Mouse (Mus musculus): ENCODE data around the gene Ccdc92.

Gene Ccdc92

DNA sequence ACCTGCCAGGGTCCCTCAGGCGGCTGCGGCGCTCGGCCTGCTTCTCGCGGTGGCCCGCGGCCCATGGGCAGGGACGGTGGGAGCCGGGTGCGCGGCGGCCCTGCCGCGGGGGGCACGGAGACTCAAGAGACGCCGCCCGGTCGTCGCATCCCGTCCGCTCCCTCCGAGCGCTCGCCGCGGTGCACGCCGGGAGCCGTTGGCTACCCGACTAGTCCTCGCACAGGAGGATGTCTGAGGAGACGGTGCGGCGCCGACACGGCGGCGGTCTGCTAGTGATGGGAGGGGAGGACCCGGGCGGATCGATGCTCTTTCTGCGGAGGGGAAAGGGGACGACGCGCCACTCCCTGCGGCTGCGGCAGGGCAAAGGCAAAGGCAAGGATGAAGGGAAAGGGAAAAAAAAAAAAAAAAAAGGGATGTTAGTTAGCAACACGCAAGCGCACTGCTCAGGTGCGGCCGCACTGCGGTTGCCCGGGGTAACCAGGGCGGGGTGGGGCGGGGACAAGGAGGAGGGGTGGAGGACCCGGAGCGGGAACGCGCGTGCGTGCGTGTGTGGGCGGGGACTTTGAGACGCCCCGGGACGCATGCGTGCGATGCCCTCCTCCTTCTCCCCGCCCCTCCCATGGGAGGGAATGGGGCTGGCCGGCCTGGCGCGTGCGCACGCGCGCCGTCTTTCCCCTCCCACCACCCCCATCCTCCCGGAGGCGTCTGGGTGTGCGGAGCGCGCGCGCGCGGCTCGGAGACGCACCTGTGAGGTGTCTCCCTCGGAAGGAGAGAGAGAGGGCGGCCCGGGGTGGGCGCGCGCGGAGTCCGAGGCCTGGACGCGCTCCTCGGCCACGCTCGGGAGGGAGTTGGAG lies at the start of gene Ccdc92, which contains the start of gene Zfp664:
Gene Ccdc92 (minus strand): TSS at position 412 of the 854 bp plus-strand sequence.
Gene Zfp664 (plus strand): TSS at position 679 of the 854 bp plus-strand sequence.
- DNase-seq, result peak; percentile 98

DNA sequence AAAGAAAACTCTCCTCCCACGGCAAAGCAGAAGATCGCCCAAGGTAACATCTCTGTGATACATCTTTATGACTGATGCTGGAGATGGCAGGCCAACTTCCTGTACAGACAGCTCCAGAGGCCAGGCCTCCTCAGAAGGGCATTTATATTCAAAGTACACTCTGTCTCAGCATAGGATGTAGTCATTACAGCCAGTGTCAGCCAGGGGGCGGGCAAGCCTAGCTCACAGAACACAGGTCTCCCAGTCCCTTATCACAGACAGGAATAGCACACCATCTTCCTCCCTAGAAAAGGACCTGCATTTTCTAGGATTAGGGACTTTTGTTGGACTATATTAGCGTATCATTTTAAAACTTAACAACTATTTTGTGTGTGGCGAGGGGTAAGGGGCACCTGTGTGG lies 46.6 kb upstream of the Ccdc92 start:
- peak; percentile 44 to 63 for DNase-seq

DNA sequence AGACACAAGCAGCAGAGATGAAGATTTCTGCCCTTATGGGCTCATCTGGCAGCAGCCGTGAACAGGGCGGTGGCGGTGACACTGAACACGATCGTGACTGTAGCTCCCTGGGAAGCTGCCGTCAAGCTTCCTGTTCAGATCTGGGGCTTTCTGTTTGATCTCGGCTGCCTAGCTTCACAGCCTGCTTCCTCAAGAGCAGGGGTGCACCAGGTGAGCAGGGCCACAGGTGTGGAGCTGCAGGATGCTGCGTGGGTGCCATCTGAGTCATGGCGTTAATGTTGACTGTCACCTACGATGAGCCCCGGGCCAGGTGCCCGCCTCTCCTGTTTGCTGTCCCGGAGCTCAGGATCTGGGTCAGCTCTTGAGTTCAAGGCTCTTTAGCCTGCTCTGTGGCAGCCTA lies 44.7 kb upstream of the Ccdc92 start:
- no peak for DNase-seq

DNA sequence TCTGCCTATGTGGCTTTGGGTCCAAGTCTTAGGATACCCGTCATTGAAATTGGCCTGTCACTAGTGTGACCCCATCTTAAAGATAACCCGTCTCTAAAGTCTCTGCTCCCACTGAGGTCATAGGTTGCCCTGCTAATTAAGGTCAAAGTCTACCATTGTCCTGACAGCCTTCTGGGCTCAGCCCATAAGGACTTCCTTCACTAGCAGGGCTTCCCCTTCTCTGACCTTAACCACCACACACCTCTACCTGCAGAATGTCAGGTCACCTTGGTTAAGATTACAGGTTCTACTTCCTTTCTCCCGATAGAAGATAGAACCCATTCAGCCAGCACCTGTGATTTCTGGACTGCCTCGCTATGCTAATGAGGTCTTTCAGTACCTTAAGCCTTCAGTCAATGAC lies 41.6 kb upstream of the Ccdc92 start:
- no peak for DNase-seq

DNA sequence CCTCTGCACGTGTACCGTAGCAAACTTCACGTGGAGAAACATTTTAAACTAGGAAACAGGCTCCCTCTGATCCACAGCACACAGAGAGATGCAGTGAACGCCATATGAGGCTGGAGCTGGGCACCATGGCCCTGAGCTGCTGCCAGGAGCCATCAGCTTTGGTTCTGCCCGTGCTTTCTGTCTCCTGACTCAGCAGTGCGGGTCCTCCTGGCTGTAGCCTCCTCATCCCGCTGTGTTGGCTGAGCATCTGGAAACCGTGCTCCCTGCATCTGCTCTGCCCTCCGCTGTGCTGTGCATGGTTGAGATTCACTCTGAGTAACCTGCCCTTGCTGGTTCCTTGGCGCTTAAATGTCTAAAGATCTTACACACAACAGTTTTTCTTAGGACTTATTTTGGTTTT lies 40.0 kb upstream of the Ccdc92 start:
- DNase-seq, result no peak

DNA sequence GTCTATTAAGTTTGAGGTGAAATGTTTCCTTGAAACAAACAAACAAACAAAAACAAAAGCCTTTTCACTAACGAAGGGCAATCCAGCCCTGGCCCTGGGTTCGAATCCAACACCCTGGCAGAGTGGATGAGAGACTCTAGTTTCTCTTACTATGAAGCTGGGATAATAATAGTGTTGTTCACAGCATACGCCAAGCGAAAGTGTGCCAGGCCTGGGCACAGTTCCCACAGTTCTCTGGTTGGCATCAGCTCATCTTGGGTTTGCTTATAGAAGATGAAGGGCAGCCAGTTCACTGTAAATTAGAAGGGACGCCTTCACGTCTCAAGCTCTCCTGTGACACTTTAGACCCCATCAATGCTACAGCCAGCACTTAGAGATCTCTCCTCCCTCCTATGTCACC lies 39.5 kb upstream of the Ccdc92 start:
- no peak for DNase-seq

DNA sequence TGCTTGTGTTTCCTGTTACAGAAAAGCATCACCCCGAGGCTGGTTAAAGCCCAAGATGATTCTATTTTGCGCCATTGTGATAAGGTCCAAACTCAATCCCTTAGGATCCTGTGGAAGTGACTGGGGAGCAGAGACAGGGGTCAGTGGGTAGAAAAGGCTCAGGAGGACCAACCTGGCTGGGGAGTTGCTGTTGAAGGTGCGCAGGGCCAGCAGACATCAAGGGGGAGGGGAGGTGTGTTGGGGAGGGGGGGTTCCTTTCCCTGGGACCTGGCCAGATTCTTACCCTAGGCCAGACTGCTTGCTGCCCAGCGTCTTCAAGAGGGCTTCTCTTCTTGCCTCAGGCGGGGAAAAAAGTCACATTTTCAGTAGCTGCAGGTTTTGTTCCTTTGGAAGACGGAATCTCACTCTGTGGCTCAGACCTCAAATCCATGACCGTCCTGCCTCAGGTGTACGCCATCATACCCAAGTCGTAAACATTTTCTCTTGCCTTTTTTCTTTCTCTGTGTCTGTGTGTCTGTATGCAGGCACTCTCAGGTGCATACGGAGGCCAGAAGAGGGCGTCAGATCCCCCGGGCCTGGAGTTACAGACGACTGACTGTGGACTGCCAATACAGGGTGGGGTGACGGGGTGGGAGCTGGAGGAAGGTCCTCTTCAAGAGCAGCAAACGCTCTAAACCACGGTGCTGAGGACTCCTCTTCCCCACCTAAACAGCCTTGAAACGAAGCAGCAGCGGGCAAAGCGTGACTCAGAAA lies 38.7 kb upstream of the Ccdc92 start:
- no peak for DNase-seq

DNA sequence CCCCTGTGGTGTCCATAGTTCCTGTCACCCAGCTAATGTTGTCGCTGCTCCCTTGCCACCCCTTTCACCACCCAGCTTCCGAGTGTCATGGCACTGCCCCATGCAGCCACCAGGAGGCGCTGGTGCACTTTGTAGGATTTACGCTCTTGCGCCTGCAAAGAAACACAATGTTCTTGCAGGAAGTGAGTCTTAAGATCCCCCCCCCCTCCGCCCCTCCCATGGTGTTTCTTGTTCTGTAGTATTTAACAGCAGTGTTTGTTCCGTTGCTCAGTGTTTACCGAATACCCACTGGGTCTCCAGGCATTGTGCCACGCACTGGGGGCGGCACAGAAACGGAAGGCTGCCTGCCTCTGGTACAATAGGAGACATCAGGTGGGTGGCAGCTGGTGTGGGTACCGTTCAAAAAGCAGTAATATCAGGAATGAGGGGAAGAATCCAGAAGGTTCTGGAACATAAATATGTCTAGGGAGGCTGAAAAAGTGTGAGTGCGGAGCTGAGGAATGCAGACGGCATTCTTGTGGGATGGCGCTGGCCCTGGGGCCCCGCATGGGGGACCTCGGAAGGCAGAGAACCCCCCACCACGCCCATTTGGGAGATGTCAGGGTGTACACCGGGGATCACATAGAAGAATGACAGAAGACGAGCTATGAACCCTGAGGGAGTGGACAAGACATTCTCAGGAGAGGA lies 37.9 kb upstream of the Ccdc92 start:
- DNase-seq, result peak; percentile 67 to 85

DNA sequence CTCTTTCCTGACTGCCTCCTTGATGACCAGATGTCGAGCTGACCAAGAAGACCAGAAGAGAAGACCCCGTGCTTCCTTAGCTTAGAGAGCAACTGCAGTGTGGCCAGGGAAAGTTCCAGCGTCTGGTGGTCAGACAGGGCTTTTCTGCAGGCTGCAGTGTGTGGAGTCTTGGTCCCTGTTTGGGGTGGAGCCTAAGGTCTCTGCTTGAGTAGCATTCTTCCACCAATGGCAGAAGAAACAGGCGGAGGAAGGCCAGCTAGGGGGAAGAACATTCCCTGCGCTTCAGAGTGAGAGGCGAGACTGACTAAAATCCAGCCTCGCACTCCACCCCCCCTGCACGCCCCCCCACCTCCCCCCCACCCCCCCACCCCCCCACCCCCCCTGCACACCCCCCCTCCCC lies 33.9 kb upstream of the Ccdc92 start:
- DNase-seq, result no peak

DNA sequence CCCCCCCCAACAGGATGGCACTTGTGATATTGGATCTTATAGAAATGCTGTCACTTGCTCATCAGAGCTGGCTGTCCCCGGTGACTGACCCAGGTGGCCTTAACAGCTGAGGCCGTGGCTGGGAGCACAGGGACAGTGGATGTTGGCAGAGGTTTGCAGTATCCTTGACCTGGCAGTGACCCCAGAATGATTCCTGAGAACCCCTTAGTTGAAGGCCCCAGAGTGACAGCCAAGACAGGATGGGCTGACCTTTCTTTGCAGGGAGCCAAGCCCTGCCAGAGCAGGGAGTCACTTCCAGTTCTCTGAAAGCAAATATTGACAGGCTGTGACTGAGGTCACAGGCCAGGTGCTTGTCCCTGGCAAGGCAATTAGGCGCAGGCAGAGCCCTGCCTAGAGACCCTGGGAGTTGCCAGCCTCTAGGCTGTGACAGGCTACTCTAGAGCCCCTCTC lies 29.7 kb upstream of the Ccdc92 start:
- DNase-seq, result no peak

DNA sequence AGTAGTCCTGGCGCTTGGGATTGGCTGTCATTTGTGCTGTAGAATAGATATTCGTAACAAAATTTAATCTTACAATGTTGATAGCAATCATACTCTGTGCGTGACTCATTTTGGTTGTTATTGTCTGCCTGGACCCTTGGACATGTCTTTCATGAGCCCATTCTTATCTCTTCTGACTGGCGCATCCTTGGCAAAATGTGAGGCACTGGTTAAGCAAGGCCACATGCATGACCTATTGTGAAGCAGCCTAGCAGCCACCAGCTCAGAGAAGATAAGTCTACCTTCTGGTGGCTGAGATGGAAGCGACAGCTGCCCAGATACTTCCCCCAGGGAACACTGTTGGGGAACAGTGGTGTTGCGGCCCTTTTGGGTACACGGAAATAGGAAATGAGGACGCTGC lies 26.4 kb upstream of the Ccdc92 start:
- no peak for DNase-seq

DNA sequence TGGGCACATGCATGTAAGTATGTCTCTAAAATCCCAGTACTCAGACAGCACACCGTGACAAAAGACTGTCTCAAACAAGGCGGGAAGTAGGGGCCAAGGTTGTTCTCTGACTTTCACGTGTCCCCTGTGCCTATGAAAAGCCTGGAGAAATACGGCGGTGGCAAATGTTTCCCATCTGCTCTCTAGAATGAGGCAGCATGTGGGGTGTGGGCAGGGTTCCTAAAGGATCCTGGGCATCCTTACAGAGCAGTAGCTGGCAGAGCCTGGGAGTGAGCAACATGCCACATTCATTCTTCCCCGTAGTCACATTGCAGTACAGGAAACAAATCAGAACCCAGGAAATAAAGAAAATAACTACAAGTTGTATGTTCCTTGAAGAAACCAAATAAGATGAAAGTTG lies 21.7 kb upstream of the Ccdc92 start:
- DNase-seq, result no peak

DNA sequence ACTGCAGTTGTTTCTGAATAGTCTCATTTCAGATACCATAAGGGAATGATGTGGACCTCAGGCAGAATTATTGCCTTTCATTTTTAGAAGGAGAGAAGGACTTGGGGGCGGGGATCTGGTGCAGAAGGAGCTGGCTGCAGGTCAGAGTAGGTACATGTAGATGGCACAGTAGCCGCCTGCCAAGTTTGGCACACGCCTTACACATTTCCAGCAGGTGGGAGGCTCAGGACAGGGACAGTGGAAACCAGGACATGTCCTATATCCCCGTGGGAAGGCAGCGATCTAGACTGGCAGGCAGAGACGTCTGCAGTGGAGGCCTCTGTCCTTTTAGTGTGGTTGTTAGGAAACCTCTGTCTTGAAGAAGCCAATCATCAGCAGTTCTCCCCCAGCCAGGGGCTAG lies 17.6 kb upstream of the Ccdc92 start:
- DNase-seq, result no peak

DNA sequence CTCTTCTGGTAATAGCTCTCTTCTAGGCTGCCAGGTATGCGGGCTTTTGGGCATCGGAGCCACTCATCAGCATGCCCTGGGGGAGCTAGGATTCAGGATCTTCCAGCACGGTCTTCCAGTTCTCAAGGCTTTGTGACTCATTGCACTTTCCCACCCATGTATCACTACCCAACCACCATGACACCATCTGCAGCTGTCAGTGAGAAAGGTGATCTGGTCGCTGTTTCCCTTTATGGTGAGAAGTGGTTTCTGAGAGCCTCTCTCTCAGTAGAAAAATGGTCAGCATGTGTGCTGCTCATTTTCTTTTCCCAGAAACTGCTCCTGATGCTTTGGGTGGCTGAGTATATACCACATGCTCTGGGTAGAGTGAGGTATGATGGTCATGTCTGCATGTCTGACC lies 17.0 kb upstream of the Ccdc92 start:
- DNase-seq, result no peak

DNA sequence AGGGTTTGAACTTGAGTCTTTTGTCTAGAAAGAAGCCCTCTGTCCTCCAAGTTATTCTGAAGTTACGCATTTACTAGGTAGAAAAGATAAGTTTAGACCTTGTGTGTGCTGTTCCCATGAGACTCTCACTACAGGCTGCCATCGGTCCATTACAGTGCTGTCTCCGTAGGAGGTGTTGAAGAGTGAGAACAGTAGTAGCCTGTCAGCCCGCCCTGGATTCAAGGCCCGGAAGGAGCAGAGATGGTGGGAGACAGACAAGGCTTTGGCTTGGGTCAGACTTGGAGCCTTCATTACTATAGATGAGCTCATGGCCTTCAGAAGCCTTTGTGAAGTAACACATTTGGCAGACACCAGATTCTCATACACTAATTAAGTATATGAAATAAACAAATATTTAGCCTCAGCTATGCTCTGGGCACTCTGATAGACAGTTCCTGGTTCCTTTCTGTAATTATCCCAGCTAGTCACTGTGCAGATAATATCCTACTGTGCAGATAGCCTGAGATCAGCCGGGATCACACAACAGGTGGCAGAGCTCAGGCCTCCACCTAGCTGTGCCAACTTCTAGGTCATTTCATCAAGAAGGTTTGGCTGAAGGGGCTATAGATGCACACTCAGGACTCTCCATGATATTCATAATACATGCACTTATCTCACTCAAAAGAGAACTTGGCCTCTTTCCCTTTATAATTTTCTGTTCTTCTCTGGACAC lies 11.8 kb upstream of the Ccdc92 start:
- no peak for DNase-seq

DNA sequence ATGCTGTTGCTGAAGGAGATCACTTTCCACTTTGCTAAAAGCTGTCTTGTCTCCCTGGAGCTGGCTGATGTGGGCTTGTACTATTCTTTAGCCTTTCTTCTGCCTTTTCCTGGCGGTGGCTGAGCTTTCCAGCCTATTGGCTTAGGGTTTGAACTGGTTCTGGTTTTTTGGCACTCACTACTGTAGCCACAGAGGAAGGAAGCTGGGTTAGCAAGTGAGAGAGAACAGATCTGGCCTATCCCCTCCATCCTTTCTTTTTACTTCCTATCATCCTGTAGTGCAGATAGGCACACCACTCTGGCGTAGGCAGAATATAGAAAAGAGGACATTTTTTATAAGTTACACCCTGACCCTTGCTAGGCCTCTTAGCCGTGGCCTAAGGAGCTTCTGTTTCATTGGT lies 10.9 kb upstream of the Ccdc92 start:
- no peak for DNase-seq

DNA sequence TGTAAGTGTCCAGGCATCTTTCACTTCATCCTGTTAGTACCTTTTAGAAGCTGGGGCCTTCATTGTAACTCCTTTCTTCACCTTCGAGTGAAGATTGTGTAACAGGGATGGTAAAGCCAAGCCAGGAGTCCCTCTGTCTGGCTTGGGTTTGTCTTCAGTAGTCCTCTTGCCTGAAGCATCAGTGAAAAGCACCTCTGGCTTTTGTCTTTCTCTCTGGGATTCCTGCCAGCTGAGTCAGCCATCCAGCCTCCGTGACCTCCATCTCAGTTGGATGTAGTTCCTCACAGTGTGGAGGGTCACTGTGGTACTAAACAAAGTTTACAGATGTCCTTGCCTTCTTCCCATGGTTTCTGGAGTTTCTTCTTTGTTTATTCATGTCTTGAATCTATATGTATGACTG lies 9.8 kb upstream of the Ccdc92 start:
- no peak for DNase-seq

DNA sequence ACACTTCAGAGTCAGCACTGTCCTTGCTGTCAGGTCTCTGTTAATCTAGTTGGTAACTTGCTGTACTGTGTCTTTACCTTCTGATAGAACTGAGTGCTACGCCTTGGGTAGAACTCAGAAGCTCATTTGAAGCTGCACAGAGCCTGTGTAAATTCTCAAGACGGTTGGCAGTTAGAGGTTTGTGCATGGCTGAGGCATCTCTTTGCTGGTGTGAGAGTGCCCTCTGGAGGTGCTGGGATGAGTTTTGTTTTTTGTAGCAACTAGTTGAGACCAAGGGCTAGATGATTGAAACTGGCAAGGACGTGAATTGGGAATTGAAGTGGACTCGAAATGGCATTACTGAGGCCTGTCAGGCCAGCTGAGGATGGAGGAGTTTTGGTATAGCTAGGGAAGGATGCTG lies 6.8 kb upstream of the Ccdc92 start:
- peak; percentile 28 to 65 for DNase-seq

DNA sequence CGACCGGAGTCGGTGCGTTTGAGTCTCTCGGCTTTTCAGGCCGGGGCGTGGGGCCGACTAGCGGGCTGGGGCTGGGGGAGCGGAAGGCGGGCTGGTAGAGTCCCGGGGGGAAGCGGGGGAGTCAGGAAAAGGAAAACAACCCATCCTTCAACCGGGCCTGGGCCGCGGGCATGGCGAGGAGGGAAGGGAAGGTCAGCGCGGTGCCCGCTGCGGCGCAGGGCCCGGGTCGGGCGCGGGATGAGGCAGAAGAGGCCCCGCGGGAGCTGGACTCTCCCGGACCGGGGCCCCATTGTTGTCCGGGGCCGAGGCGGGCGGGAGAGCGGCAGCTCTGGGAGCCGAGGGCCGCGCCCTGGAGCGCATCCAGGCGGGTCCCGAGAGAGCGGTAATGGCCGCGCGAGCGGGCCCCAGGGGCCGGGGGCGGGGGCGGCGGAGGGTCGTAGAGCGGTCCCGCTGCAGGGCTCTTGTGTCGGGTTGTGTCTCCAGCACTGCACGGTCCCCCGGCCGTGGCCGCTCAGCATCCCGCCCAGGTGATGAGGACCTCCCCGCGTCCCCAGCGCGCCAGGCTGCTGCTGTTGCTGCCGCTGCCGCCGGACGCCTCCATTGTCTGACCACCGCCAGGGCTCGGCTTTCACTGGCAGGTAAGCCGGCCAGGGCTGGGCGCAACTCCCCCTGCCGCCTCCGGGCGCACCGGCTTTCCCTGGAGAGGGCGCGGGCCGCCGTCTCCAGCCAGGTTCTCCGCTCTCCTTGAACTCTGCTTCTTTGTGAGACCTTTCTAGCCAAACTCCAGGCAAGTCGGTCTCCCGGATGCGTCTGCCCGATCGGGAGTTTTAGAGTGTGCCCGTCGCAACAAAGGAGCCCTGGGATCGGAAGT lies 882 bp upstream of the Ccdc92 start:
- DNase-seq, result peak; percentile 11 to 40

DNA sequence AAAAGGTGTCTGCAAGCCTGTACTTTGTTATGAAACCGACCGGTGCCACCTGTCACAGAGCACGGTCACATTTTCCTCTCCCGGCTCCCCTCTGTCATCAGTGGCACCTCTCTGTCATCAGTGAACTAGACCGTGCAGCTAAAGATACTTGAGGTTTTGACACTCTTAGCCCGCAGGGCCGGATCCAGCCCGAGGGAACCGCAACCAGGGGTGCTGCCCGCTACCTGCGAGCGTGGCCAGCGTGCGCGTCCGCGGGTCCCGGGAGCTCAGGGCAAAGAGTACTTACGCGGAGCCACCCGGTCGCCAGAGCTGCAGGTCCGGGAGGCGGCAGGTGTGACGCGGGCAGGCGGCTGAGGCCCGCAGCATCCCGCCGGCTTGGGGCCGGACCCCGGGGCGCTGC lies 761 bp downstream of the Ccdc92 start:
- DNase-seq, result peak; percentile 16 to 31

DNA sequence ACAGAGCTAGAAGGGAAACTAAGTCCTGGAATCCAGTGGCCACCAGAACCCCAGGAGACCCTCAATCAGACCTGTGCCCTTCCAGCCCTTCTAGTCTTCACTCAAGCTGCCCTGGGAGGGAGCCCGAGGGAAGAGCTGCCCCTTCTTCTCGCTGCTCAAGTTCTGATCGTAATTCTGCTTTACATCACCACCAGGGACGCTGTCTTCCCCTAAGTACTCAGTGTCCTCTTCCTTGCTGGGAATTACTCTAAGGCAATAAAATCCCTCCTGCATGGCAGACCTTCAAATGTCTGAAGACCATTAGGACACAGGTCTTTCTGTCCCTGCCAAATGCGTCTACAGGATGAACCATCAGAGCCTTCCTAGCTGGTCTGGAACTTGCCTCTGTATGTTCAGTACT lies 2.2 kb downstream of the Ccdc92 start:
- no peak for DNase-seq

DNA sequence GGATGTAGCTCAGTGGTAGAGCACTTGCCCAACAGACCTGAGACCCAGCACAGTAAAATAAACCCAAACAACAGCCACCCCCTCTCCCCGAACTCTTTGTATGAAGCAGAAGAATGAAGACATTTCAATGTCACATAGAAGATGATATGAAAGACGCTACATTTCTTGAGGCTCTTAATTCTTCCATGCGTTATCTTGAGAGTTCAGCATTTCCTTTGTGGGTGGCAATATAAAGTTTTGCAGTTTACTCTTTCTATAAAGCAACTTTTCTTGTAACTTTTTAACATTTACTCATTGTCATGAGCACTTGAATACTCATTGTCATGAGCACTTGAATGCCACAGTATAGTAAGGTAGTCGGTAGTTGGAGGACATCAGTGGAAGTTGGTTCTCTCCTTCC lies 8.0 kb downstream of the Ccdc92 start:
- no peak for DNase-seq

All from spleen, adult 18-20 months (tissue).